Mouse (Mus musculus): ENCODE measurements around the gene Dmac2. TPM values are rescaled to one million over a fixed set of nuclear protein-coding genes. Genes with fewer than 3 reads are reported as not detected.

Gene Dmac2
- total RNA-seq, 2 experiments from 2014 or later = 20.1 to 23.1 TPM

GRCm38 (mm10) chr7:25647574-25648123, 28.4 kb downstream of the Dmac2 start:
- DNase-seq (ENCODE audit: low spot score in 2 of 2) = no peak

GRCm38 (mm10) chr7:25649839-25650238, 30.6 kb downstream of the Dmac2 start:
- DNase-seq (ENCODE audit: low spot score in 2 of 2) = no peak

- DNase-seq (ENCODE audit: low spot score in 2 of 2) = no peak
These were observed 32.1 kb downstream of the Dmac2 start for GRCm38 (mm10) chr7:25651281-25651680.

GRCm38 (mm10) chr7:25652244-25652759, 33.1 kb downstream of the Dmac2 start:
- no peak for DNase-seq (ENCODE audit: low spot score in 2 of 2)

DNA sequence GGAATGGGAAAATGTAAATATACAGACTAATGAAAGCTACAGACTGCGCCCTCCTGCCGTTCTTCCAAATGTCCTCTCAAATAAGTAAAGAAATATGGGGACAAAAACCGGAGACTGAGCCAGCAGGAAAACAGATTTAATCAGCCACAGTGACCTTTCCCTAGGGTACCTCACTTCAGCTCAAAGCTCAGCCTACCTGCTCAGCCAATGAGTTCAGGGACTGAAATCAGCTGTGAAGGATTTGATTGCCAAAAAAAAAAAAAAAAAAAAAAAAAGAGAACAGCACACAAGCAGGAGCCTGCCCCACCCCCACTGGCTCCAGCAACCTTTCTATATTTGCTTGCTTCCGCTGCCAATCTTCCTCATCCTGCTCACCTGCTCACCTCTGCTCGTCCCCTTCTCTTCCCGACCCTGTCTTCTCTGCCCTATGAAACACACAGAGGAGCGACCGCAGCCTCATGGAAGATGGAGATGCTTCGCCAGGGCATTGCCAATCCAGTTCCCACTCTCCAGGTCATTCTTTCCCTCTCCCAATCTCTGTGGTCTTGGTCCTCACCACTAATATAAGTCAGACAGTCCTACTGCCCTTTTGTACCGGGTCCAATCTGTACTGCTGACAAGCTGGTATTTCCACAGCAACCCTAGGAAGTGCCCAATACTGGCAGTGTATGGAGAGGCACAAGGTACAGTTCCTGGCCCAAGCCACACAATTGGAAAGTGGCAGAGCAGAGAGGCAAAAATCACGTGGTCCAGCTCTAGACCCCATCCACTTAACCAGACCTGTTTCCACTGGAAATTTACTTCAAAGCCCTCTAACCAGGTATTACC, 36.6 kb downstream of the Dmac2 start:
- no peak for DNase-seq (ENCODE audit: low spot score in 2 of 2)

DNA sequence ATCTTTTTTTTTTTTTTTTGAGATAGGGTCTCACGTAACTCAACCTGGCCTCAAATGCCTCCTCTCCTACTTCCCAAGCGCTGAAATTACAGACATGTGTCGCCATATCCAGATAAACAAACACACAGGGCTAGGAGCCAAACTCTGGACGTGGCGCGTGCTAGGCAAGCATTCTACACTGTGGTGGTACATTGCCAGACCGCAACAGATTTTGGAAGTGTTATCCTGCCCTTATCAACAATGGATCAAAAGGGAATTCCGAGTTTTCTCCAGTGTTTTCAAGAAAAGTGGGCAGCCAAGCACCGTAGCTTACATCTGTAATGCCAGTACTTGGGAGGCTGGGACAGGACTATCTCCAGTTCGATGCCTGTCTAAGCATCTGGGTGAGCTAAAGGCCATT, 38.6 kb downstream of the Dmac2 start:
- no peak for DNase-seq (ENCODE audit: low spot score in 2 of 2)

DNA sequence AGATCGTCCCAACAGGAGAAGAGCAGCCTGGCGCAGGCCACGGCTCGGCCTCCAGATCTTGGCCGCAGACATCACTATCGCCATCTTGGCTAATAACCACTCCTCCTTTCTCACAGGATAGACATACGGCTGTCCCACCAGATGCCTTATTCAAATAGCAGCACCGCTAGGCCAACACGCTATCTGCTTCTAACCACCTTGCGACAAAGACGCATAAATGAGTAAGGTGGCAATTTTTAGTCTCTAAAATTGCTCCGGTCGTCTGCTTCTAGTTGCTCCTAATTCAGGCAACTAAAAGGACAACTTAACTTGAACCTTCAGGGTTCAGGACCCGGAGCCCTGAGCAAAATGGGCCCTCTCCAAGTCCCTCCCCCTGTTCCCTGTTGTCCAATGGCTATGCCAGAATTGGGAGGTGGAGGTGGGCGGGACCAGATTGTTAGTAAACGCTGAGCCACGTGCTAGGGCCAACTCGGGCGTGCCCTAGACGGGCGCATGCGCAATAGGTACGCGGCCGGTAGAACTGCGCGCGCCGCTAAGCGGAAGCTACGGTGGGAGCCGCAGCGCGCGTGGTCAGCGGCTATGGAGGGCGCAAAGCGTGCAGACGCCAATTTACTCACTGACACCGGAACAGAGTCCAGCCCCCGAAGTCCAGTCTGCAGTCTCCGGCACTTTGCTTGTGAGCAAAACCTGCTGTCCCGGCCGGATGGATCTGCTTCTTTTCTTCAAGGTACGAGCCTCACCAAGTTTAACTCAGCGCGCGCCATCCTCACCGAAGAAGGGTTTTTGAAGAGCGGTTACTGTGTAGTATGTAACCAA, 39.7 kb downstream of the Dmac2 start, which contains the start of the genes Bckdha and Exosc5:
Gene Bckdha (minus strand): TSS at position 325 of the 816 bp plus-strand sequence.
Gene Exosc5 (plus strand): TSS at position 508 of the 816 bp plus-strand sequence.
- peak; percentile 96 to 99 for DNase-seq (ENCODE audit: low spot score in 2 of 2)

DNA sequence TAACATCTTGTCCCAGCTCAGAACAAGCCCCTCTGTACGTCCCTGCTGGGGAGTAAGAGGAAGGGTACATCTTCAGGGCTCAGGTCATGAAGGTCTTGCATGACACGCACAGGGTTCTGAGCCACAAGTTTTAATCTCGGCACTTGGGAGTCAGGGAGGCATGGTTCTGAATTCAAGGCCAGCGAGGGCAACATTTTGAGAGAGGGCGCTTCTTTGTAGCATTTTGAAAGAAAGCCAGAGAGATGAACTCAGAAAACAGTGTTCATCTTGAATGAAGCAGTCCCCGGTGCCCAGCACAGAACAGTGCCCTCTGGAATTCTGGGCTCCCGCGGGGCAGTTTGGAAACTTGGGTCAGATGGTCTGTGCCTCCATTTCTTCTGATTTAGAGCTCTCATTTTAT, 47.2 kb downstream of the Dmac2 start:
- no peak for DNase-seq (ENCODE audit: low spot score in 2 of 2)

- no peak for DNase-seq (ENCODE audit: low spot score in 2 of 2)
These were observed 49.9 kb downstream of the Dmac2 start for GRCm38 (mm10) chr7:25669158-25669557.

GRCm38 (mm10) chr7:25669631-25670030, 50.4 kb downstream of the Dmac2 start:
- DNase-seq (ENCODE audit: low spot score in 2 of 2) = no peak

GRCm38 (mm10) chr7:25670096-25670495, 50.9 kb downstream of the Dmac2 start:
- no peak for DNase-seq (ENCODE audit: low spot score in 2 of 2)

DNA sequence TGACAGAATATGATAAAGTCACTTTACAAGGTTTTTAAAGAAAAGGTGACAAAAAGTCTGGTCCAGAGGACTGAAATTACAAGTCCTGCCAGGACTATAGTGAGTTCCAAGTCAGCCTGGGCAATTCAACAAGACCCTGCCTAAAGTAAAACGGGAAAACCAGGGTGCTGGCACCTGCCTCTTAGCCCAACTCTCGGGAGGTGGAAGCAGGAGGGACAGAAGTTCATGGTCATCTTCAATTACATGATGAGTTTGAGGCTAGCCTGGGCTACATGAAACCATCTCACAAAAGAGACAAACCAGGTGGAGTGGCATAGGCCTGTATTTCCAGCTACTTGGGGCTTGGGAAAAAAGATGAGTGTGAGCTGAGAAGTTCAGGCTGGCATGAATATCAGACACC, 52.5 kb downstream of the Dmac2 start:
- no peak for DNase-seq (ENCODE audit: low spot score in 2 of 2)

DNA sequence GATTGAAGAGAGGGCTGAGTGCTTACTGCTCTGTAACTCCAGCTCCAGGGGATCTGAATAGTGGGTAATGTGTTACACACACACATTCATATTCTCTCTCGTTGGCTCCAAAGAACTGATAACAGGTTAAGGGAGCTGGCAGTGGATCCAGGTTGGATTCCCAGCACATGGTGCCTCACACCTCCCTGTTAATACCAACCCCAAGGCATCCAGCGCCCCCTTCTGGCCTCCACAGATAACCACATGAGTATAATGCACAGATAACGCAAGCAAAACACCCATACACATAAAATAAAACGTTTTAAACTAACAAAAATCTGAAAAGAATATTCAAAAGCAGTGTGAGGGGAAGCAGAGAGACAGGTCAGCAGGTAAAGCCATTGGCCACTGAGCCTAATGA, 53.2 kb downstream of the Dmac2 start:
- DNase-seq (ENCODE audit: low spot score in 2 of 2) = no peak

- no peak for DNase-seq (ENCODE audit: low spot score in 2 of 2)
These were observed 55.1 kb downstream of the Dmac2 start for GRCm38 (mm10) chr7:25674297-25674696.

DNA sequence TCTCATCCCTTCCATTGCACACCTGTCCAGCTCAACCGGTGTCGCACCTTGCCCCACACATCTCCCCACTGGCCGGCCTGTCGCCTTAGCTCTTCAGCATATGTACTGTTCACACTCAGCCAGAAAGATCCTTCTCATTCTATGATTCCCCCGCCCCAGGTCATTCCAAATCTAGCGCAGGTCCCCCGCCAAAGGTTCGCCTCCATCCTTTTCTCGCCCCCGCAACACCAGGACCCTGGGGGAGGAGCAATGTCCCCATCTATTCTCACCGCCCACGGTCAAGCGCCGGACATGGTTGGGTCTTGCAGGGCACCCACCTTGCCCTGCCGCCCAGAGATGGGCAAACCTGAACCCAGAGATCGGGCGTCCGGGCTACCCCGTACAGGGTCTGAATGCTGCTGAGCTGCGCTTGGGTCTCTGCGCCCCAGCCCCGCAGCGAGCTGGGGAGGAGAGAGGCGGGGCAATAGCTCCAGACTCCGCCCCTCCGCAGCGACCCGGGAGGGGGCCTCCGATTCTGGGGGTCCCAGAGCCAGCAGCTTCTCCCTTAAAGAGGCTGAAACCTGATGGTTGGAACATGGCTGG, 55.6 kb downstream of the Dmac2 start, which contains the start of gene Tmem91:
Gene Tmem91 (minus strand): TSS at position 448 of the 582 bp plus-strand sequence.
- no peak for DNase-seq (ENCODE audit: low spot score in 2 of 2)

Other genes starting within 250 kb of the Dmac2 start
- not detected for gene Cnfn, start 249.7 kb upstream of the Dmac2 start, total RNA-seq (2021)
- gene Lipe, start 220.7 kb upstream of the Dmac2 start, total RNA-seq (2021) = 10 to 100 TPM; 25.4 to 37.7 TPM
- not detected for gene Cxcl17, start 206.5 kb upstream of the Dmac2 start, total RNA-seq (2021)
- 1 to 10 TPM; 5.5 to 6.1 TPM for gene Ceacam1, start 141.8 kb upstream of the Dmac2 start, total RNA-seq (2021)
- gene Ceacam2, start 79.6 kb upstream of the Dmac2 start, total RNA-seq (2021) = 1 to 10 TPM in 1 of 2 experiments, under 1 TPM in 1; 0.47 to 1.3 TPM
- not detected for gene Erich4, start 3.5 kb upstream of the Dmac2 start, total RNA-seq (2021)
- gene B3gnt8, start 7.2 kb downstream of the Dmac2 start, total RNA-seq (2021) = 1 to 10 TPM; 4.2 to 4.8 TPM
- 10 to 100 TPM; 55.6 to 55.8 TPM for gene Bckdha, start 39.6 kb downstream of the Dmac2 start, total RNA-seq (2021)
- gene Exosc5, start 39.8 kb downstream of the Dmac2 start, total RNA-seq (2021) = 10 to 100 TPM; 24.5 to 25.7 TPM
- not detected for gene Tmem91, start 55.8 kb downstream of the Dmac2 start, total RNA-seq (2021)
- gene B9d2, start 61.4 kb downstream of the Dmac2 start, total RNA-seq (2021) = 10 to 100 TPM; 12.1 to 12.9 TPM
- gene Tgfb1, start 67.6 kb downstream of the Dmac2 start, total RNA-seq (2021) = 10 to 100 TPM; 21.4 to 24.6 TPM
- gene Ccdc97, start 99.7 kb downstream of the Dmac2 start, total RNA-seq (2021) = 10 to 100 TPM; 34.5 to 39.4 TPM
- 100 to 1,000 TPM; 131 to 132 TPM for gene Hnrnpul1, start 135.3 kb downstream of the Dmac2 start, total RNA-seq (2021)
- 100 to 1,000 TPM; 172 to 194 TPM for gene Axl, start 169.3 kb downstream of the Dmac2 start, total RNA-seq (2021)
- gene Cyp2s1, start 197.5 kb downstream of the Dmac2 start, total RNA-seq (2021) = under 1 TPM; 0.57 to 0.69 TPM

All from gastrocnemius, postnatal 4 days (tissue).